ENCODE assay signal across 28 mouse cellular contexts in the genomic region with DNA sequence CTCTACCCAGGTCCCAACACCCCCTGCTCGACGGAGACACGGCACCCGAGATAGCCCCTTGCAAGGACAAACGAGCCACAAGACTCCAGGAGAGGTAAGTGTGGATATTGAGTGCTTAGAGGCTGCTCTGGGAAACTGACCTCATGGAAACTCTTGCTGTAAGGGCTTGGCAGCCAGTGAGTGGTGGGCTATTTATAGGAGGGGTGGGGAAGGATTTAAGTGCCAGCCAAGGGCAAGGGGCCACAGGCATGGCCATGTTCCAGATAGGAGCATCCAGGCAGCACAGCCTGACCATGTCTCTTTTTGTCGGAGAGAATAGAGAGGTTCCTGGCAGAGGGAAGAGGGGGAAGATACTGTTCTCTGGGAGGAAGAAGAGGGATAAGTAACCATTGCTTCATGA. TPM values are rescaled to one million over a fixed set of nuclear protein-coding genes. Genes with fewer than 3 reads are reported as not detected.
DNase-seq lines count a peak whose midpoint lies in the region; ATAC-seq and TF ChIP-seq lines count a peak whose summit lies in the region.
"Had no signal": no experiment of that assay in that cellular context is flagged by ENCODE, and none has a peak within 500 bp of the region (broad histone marks: within the 10 kb centered on the region; RNA-seq: fewer than 3 reads in every experiment).

No protein-coding gene starts in this region.

- no peaks in the 10 kb centered on the region for H3K27me3 ChIP-seq in lung, postnatal 0 days (replicated peaks; ENCODE audit: insufficient read depth, low read length)
- H3K27me3 ChIP-seq in heart, embryonic 10.5 days (ENCODE audit: insufficient read depth, poor library complexity, severe bottlenecking), result no peaks in the 10 kb centered on the region
- H3K27me3 ChIP-seq in heart, embryonic 16.5 days (ENCODE audit: control insufficient read depth, insufficient read depth, low read length), result no peaks in the 10 kb centered on the region
- H3K27me3 ChIP-seq: embryonic facial prominence, embryonic 13.5 days; forebrain, embryonic 12.5 days; hindbrain, embryonic 15.5 days had no signal

- no peak overlapping the region for H3K4me3 ChIP-seq in lung, postnatal 0 days (ENCODE audit: low read depth, low read length)
- peak overlapping the region; percentile 16; the same call in 1 of the 2 replicates for H3K4me3 ChIP-seq in heart, embryonic 10.5 days
- H3K4me3 ChIP-seq in heart, embryonic 16.5 days (ENCODE audit: low read length), result no peak overlapping the region
- H3K4me3 ChIP-seq in left cerebral cortex, adult 2 months, result no peak overlapping the region
- H3K4me3 ChIP-seq: embryonic facial prominence, embryonic 13.5 days; erythroblast, embryonic 14.5 days; forebrain, embryonic 12.5 days; hindbrain, embryonic 15.5 days; liver, embryonic 13.5 days; myocyte had no signal

- intact Hi-C loops in left cerebral cortex, adult 2 months (cut with DNase I), result no loop called here

- no peak for TF ChIP-seq CTCF in lung, postnatal 0 days (IDR thresholded peaks at IDR 0.05)
- no peak for TF ChIP-seq CTCF in left cerebral cortex, adult 2 months (IDR thresholded peaks at IDR 0.05)

- H3K9ac ChIP-seq in lung, postnatal 0 days (replicated peaks; ENCODE audit: low read depth), result no peak overlapping the region
- peak overlapping the region; percentile 63; the same call in 1 of the 2 replicates for H3K9ac ChIP-seq in heart, embryonic 16.5 days (ENCODE audit: low read length)
- H3K9ac ChIP-seq: embryonic facial prominence, embryonic 13.5 days; forebrain, embryonic 12.5 days; hindbrain, embryonic 15.5 days; liver, embryonic 13.5 days had no signal

- no peaks in the 10 kb centered on the region for H3K36me3 ChIP-seq in lung, postnatal 0 days (ENCODE audit: insufficient read depth, low read length)
- H3K36me3 ChIP-seq in heart, embryonic 10.5 days, result peaks cover 67% of the 10 kb centered on the region
- peaks cover 6% of the 10 kb centered on the region; the same call in 1 of the 2 replicates for H3K36me3 ChIP-seq in heart, embryonic 16.5 days (ENCODE audit: control insufficient read depth, insufficient read depth)
- H3K36me3 ChIP-seq: embryonic facial prominence, embryonic 13.5 days; forebrain, embryonic 12.5 days; hindbrain, embryonic 15.5 days; liver, embryonic 13.5 days had no signal

- no peak overlapping the region for H3K4me2 ChIP-seq in lung, postnatal 0 days (replicated peaks; ENCODE audit: low read depth, low read length)
- H3K4me2 ChIP-seq in heart, embryonic 16.5 days (ENCODE audit: low read depth, low read length), result peak overlapping the region; percentile 30; the same call in 1 of the 2 replicates
- H3K4me2 ChIP-seq: embryonic facial prominence, embryonic 13.5 days; forebrain, embryonic 12.5 days; hindbrain, embryonic 15.5 days; liver, embryonic 13.5 days had no signal

- H3K27ac ChIP-seq in lung, postnatal 0 days (ENCODE audit: low read length), result no peak overlapping the region
- H3K27ac ChIP-seq in heart, embryonic 10.5 days, result peak overlapping the region; percentile 91
- H3K27ac ChIP-seq in heart, embryonic 16.5 days (ENCODE audit: low read length), result peak overlapping the region; percentile 98
- H3K27ac ChIP-seq in left cerebral cortex, adult 2 months, result no peak overlapping the region
- H3K27ac ChIP-seq: embryonic facial prominence, embryonic 13.5 days; forebrain, embryonic 12.5 days; hindbrain, embryonic 15.5 days; liver, embryonic 13.5 days; macrophage had no signal

- H3K4me1 ChIP-seq in lung, postnatal 0 days (ENCODE audit: insufficient read depth, low read depth, low read length), result peaks cover 7% of the 10 kb centered on the region; the same call in 1 of the 2 replicates
- peaks cover 71% of the 10 kb centered on the region for H3K4me1 ChIP-seq in heart, embryonic 10.5 days
- peaks cover 63% of the 10 kb centered on the region for H3K4me1 ChIP-seq in heart, embryonic 16.5 days (ENCODE audit: control insufficient read depth, insufficient read depth, low read length)
- H3K4me1 ChIP-seq: forebrain, embryonic 12.5 days had no signal

- H3K9me3 ChIP-seq in lung, postnatal 0 days (ENCODE audit: low read length), result no peaks in the 10 kb centered on the region
- H3K9me3 ChIP-seq in heart, embryonic 10.5 days, result no peaks in the 10 kb centered on the region
- H3K9me3 ChIP-seq in heart, embryonic 16.5 days (replicated peaks; ENCODE audit: control insufficient read depth, low read length), result no peaks in the 10 kb centered on the region
- H3K9me3 ChIP-seq: embryonic facial prominence, embryonic 13.5 days; forebrain, embryonic 12.5 days; hindbrain, embryonic 15.5 days; liver, embryonic 13.5 days had no signal

- WGBS in lung, postnatal 0 days, result 75% methylated on average over 6 of the region's 6 CpGs
- WGBS in heart, embryonic 10.5 days, result 41% methylated on average over 6 of the region's 6 CpGs
- WGBS in heart, embryonic 16.5 days, result 20% methylated on average over 6 of the region's 6 CpGs

- TF ChIP-seq EP300 in lung, postnatal 0 days (IDR thresholded peaks at IDR 0.05), result no peak

- peak; percentile 11; the same call in 1 of the 2 replicates for ATAC-seq in lung, postnatal 0 days
- peak; percentile 59 for ATAC-seq in heart, embryonic 16.5 days (replicated peaks; ENCODE audit: extremely low read depth, insufficient read depth, low FRiP score)
- ATAC-seq: midbrain, embryonic 16.5 days had no signal

- peak; percentile 39 for DNase-seq in lung, postnatal 0 days (ENCODE audit: low spot score)
- DNase-seq in lung, postnatal 25 days (ENCODE audit: low spot score), result no peak
- DNase-seq in heart, embryonic 10.5 days (ENCODE audit: low spot score), result peak; percentile 88
- peak; percentile 81 for DNase-seq in skeletal muscle tissue, adult 2 months (ENCODE audit: low read depth, low spot score)
- DNase-seq in kidney, adult 18-20 months, result no peak
- DNase-seq in left cerebral cortex, adult 2 months (ENCODE audit: extremely low spot score in 1 of 2, low spot score in 2 of 2), result no peak
- no peak for DNase-seq in neural tube, embryonic 10.5 days (ENCODE audit: extremely low spot score, low spot score)
- DNase-seq: adrenal gland, postnatal 10 days; cerebellum, adult 18-20 months; cerebellum, postnatal 14 days; kidney, adult 8-10 months; kidney, postnatal 14 days; liver, embryonic 13.5 days; lung, adult 2 months; right cerebral cortex, adult 18-20 months; thymus, adult 18-20 months had no signal

RNA-seq across cellular contexts. Expression of gene Alpk3, which starts 21.3 kb away (rescaled TPM):
- polyA plus RNA-seq in lung, postnatal 0 days (2015; fragmentation: Nextera tagmentation; extraction: Ambion mirVana), result 0.70 and 0.80 TPM in 2 replicates
- 15.1 and 31.8 TPM in 2 replicates for polyA plus RNA-seq in heart, embryonic 10.5 days (2016; fragmentation: Nextera tagmentation; extraction: Ambion mirVana)
- polyA plus RNA-seq in heart, embryonic 16.5 days (2015; fragmentation: Nextera tagmentation; extraction: Ambion mirVana), result 18.2 and 22.7 TPM in 2 replicates
- under 1 TPM; 0.30 to 0.54 TPM for total RNA-seq in left cerebral cortex, adult 2 months (2021)

RNA-seq across cellular contexts. Expression of gene Slc28a1, which starts 35.9 kb away (rescaled TPM):
- 0.05 and 0.06 TPM in 2 replicates for polyA plus RNA-seq in lung, postnatal 0 days (2015; fragmentation: Nextera tagmentation; extraction: Ambion mirVana)
- polyA plus RNA-seq in heart, embryonic 10.5 days (2016; fragmentation: Nextera tagmentation; extraction: Ambion mirVana), result 0.09 and 0.17 TPM in 2 replicates
- polyA plus RNA-seq in heart, embryonic 16.5 days (2015; fragmentation: Nextera tagmentation; extraction: Ambion mirVana), result 0.09 and 0.22 TPM in 2 replicates
- under 1 TPM; 0.11 to 0.23 TPM for total RNA-seq in left cerebral cortex, adult 2 months (2021)
- total RNA-seq: hematopoietic stem cell, adult 5-6 weeks; layer of hippocampus, postnatal 14 days; MEL had no signal
- polyA plus RNA-seq: embryonic facial prominence, embryonic 13.5 days; erythroblast, embryonic 14.5 days; forebrain, embryonic 12.5 days; hindbrain, embryonic 15.5 days; macrophage; midbrain, embryonic 16.5 days; myocyte; neural tube, embryonic 14.5 days had no signal

Comparison
In these comparisons a context has a peak if more than half of its experiments do, and no peak if none do; other contexts are left out.
1. DNase-seq: peak in lung, postnatal 0 days (single experiment), heart, embryonic 10.5 days (single experiment) and skeletal muscle tissue, adult 2 months (single experiment); none in lung, postnatal 25 days (single experiment), kidney, adult 18-20 months (single experiment), left cerebral cortex, adult 2 months (0 of 2) and neural tube, embryonic 10.5 days (single experiment).
2. H3K27ac ChIP-seq: peak in heart, embryonic 10.5 days (single experiment) and heart, embryonic 16.5 days (single experiment); none in lung, postnatal 0 days (single experiment) and left cerebral cortex, adult 2 months (single experiment).